Mouse (Mus musculus): ENCODE data around the gene Sp4.

GRCm38 (mm10) chr12:118281961-118282360 lies 19.3 kb downstream of the Sp4 start:
- TF ChIP-seq CTCF (IDR thresholded peaks at IDR 0.05; ENCODE audit: low read depth, low read length): no peak
- TF ChIP-seq GATA1 (IDR thresholded peaks at IDR 0.05; ENCODE audit: borderline replicate concordance, low read length): no peak
- no peak for TF ChIP-seq GATA2 (IDR thresholded peaks at IDR 0.05; ENCODE audit: borderline replicate concordance, low read depth, low read length)
- no peak for TF ChIP-seq TAL1 (conservative IDR thresholded peaks at IDR 0.05; ENCODE audit: low read depth, low read length)
- no peak for TF ChIP-seq POLR2AphosphoS5 (IDR thresholded peaks at IDR 0.05; ENCODE audit: insufficient replicate concordance, low read depth, low read length)

Data from G1E (cell line).